Mouse (Mus musculus) megakaryocyte progenitor cell, adult 5-6 weeks (primary cell): ENCODE measurements around the gene Syvn1. TPM values are rescaled to one million over a fixed set of nuclear protein-coding genes. Genes with fewer than 3 reads are reported as not detected.

Experiments used
- ATAC-seq: replicated peaks from 2 replicates; pipeline ENCODE4 v1.8.0; 2016; ENCODE audit warnings: mild to moderate bottlenecking, moderate TSS enrichment, inconsistent platforms; ENCODE audit not compliant: poor library complexity
- total RNA-seq, 2 experiments: library from RNA; stranded (forward) in 1 of 2; stranded (reverse) in 1 of 2; fragments of 157-497, 149-512 nt in 1 of 2; fragments of 200-1000 nt in 1 of 2; gene quantifications; 2 replicates each; pipeline versions ENCODE4 v1.2.3 to v1.2.4; 2015 to 2017

The Syvn1 gene
- total RNA-seq, 2 experiments from 2014 or later = 10.1 to 23.1 TPM

DNA sequence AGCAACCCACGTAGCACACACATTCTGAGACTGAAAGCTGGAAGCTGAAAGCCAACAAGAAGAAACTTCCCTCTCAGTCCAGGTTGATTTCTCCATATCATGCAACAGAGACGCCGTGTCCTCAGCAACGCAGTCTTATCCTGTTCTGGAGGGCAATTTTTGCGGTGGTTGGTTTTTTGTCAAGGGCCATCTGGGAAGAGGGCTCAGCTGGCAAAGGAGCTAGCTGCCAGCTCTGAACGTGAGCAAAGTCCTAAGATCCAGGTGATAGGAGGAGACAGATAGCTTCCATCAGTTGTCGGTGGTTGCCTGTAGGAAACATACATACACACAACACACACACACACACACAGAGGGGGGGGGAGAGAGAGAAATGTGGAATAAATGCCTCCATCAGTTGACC lies 8.1 kb upstream of the Syvn1 start:
- no peak for ATAC-seq

GRCm38 (mm10) chr19:6040002-6040401 lies 6.4 kb upstream of the Syvn1 start:
- no peak for ATAC-seq

DNA sequence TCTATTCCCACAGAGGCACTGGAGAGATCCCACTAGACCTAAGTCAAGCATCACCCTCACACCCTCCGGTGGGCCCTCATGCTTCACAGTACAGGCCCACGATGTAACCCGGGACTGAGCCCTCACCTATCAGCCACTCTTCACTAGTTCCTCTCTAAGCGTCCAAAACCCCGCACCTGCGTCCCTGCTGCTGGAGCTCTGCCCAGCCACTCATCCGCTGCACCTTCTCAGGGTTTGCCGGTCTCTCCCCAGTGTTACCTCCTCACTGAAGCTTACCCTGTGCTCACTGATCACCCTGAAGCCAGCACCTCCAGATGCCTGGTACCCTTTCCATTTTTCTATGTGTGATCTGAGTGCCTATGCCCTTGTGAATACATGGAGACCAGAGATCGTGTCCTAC lies 4.1 kb upstream of the Syvn1 start:
- ATAC-seq = no peak

- peak; percentile 32; the same call in 1 of the 2 replicates for ATAC-seq
These were observed 2.3 kb upstream of the Syvn1 start for GRCm38 (mm10) chr19:6044102-6044501.

DNA sequence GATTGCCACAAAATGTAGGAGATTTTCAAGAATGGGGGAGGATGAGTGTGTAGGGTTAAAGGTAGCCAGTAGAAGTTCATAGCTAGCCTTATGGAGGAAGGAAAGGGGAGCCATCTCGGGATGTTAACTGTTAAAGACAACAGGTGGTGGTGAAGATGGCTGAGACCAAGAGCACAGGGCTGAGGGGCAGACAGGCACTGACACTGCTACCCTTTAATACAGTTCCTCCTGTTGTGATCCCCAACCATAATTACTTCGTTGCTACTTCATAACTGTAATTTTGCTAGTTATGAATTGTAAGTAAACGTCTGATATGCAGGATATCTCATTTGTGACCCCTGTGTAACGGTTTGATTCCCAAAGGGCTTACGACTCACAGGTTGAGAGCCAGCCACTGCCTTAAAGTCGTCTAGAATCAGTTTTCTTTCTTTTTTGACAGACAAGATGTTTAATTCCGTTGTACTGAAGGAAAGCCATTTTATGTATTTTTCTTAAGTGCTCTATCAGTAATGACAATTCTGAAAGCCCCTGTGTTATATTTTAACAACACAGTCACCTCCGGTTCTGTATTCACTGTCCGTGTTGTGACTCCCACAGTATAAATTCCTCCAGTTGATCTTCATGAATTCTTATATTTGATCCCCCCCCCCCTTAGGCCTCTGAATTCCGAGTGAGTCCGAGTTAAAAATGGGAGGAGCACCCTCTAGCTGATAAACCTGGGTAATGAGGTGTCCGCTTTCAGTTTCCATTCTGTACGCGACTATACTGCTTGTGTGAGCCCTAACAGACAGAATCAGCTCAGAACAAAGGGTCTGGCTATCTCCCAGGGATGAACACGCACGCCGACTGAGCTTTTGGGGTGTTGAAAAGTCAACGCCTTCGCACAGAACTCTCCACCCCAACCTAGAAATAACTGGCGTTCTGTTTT lies 746 bp upstream of the Syvn1 start:
- ATAC-seq = peak; percentile 32

- ATAC-seq = no peak
These were observed 950 bp downstream of the Syvn1 start for GRCm38 (mm10) chr19:6047154-6047898.

GRCm38 (mm10) chr19:6047899-6048166 lies 1.5 kb downstream of the Syvn1 start:
- no peak for ATAC-seq

DNA sequence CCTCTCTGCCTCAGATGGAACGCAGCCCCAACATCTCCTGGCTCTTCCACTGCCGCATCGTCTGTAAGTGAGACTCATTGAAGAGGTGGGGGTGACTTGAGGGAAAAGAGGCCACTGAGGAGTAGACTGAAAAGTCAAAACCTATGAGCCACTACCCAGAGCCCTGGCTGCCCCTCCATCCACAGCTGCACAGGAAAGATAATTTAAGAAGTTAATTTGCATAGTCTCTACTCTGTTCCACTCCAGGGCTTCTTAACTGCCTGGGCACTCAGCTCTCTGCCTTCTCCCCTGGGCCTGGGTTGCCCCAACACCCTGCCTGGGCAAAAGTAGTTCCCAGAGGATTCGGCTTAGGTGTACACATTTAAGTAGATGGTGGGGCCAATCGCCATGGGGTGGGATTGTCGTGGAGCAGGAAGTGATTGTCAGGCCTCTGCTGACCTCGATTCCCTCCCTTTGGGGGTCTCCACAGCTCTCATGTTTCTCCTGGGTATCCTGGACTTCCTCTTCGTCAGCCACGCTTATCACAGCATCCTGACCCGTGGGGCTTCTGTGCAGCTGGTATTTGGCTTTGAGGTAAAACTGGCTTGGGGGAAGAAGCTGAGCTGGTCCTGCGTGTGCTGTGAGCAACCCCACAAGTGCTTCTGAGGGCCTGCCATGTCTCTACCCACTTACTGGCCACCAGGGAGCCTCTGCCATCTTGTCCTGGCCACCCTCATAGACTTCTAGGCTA lies 2.5 kb downstream of the Syvn1 start:
- ATAC-seq = no peak

DNA sequence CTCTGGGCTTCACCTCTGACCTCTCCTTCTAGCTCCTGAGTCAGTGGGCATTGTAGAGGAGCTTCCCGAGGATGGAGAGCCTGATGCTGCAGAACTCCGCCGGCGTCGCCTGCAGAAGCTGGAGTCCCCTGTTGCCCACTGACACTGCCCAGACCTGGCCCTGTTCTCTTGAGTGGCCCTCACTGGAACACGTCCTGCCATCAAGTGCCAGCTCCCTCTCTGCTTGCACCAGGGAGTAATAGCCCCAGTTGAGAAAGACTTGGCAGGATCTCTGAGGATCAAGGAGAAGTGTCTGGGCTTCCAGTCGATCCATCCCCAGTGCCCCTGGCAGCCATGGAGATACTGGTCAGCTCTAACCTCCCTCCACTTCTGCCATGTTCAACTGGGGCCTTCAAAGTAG lies 6.1 kb downstream of the Syvn1 start:
- no peak for ATAC-seq

DNA sequence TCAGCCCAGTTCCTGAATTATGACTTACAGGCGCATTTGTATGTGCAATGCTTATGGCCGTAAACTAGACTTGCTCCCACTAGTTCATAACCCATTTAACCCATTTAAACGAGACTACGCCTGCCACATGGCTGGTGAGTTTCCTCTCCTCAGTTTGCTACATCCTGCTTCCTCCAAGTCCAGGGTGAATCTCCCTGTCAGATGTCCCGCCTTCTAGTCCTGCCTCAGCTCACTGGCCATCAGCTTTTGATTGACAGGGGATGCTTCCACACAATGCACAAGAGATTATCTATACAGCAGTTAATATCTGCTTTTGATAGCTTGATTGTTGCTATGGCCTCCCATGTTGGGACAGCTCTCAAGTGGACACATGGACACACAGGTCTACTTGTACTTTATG lies 7.9 kb downstream of the Syvn1 start:
- ATAC-seq = no peak

- ATAC-seq = no peak
These were observed 10.3 kb downstream of the Syvn1 start for GRCm38 (mm10) chr19:6056696-6057095.

DNA sequence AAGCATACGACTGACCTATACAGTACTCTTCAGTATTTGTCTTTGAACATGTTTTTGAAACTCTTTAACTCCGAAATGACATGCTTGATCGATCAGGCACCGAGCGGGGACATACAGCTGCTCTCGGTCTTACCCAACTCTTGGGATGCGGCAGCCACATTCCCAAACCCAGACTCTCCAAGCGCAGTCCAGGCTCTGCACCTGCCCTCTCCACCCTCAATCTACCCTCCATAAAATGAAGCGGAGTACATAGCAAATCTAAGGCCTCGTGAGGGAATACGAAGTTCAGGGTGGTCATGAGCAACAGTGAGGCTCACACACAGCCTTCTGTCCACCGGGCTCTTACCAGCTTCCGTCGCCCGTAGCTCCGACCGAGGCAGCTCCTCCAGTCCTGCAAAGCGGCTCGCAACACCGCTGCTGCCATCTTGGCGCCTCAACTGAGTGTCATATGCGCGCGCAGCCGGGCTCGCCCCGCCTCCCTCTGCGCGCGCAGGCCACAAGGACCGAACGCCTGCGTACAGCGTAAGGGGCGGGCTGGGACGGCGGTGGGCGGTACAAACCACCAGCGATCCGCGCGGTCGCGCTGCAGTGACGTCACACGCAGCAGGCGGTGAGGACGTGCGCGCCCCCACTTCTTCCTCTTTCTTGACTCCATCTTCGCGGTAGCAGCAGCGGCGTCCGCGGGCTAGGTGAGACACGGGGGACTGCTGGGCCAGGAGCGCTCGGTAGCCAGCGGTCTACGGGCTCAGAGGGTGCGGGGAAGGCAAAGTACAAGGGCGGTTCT lies 11.1 kb downstream of the Syvn1 start, which contains the start of the genes Mrpl49 and Fau:
Gene Mrpl49, minus strand, starts transcription at position 473 of the 784 bp plus-strand sequence.
Gene Fau, plus strand, starts transcription at position 532 of the 784 bp plus-strand sequence.
- ATAC-seq = peak; percentile 78

- no peak for ATAC-seq
These were observed 12.1 kb downstream of the Syvn1 start for GRCm38 (mm10) chr19:6058513-6058912.

DNA sequence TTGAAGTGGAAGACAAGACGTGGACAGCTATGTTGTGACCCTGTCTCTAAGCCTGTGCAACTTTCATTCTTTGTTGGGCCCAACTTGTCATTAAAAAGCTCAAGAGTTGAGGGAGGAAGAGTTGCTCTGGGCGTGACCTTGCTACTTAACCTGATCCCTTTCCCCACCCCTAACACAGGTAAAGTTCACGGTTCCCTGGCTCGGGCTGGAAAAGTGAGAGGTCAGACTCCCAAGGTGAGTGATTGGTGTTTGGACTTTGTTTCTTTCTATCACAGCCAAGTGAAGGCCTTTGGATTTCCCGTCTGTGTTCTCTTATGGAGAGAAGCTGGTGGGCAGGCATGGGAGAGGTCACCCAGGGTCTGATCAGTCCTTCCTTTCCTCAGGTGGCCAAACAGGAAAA lies 12.6 kb downstream of the Syvn1 start:
- no peak for ATAC-seq

GRCm38 (mm10) chr19:6061021-6061533 lies 14.7 kb downstream of the Syvn1 start, which contains the start of gene Znhit2:
Gene Znhit2, plus strand, starts transcription at chr19:6061192.
- ATAC-seq = peak; percentile 68

DNA sequence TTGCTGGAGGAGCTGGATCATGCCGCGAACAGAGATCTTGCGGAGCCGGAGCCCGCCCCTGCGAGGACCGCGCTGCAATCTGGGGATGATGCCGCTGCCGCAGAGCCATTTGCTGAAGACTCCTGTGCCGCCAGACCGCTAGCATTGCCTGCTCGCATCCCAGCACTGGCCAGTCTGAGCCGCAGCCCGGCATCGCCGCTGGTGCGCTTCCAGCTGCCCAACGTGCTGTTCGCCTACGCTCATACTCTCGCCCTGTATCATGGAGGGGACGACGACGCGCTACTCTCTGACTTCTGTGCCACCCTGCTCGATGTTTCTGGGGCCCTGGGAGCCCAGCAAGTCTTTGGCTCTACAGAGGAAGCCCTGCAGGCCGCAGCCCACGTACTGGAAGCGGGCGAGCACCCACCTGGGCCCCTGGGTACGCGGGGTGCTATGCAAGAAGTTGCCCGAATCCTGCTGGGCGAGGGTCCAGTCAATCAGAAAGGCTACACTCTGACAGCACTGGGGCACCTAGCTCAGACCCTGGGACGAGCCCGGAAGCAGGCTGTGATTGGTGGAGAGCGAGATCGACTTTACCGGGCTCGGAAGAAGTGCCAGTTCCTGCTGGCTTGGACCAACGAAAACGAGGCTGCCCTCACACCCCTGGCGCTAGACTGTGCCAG lies 15.4 kb downstream of the Syvn1 start:
- ATAC-seq = peak; percentile 40

GRCm38 (mm10) chr19:6062418-6062817 lies 16.0 kb downstream of the Syvn1 start:
- ATAC-seq = no peak

DNA sequence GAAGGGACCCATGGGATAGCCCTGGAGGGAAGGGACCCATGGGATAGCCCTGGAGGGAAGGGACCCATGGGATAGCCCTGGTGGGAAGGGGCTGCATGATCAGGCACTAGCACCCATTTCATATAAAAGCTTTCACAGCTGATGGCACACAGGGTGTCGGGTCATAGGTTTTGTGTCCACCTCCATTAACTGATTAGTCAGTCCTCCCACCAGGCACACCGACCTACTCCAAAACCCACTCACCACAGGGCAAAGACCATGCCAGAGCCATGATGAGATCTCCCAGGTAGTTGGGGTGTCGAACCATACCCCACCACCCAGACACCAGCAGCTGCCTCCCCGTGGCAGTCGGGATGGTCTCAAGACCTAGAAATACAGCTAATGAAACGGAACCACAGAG lies 16.7 kb downstream of the Syvn1 start:
- no peak for ATAC-seq

DNA sequence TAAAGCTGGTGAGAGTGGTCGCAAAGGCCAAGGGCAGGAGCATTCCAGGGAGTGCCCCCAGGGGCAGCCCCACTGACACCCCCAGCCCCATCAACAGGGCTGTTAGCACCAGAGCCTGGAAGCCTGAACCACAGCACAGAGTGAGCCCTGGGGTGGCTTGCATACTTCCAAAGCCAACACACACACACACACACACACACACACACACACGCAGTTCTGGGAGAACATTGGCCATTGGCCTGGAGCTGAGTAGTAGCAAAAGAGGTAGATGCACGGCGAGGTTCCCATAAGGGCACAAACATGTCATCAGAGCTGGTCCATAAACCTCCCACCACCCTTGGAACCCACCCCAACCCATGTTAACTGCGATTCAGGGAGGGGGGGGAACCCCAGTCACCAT lies 20.2 kb downstream of the Syvn1 start:
- no peak for ATAC-seq
